Mouse (Mus musculus) liver, embryonic 14.5 days (tissue): ENCODE results near the gene Kctd10. TPM values are rescaled to one million over a fixed set of nuclear protein-coding genes. Genes with fewer than 3 reads are reported as not detected.

Experiments
- ATAC-seq: fragments of 200-750 bp; cut with Nextera tagmentation; 2 replicates; pipeline ENCODE4 v1.8.0; 2017; ENCODE audit warnings: moderate number of reproducible peaks, mild to moderate bottlenecking, moderate library complexity; ENCODE audit not compliant: insufficient read depth
- DNase-seq, 3 experiments: peaks; one replicate each; pipeline ENCODE4 v3.0.0-alpha.2; 2012 to 2013; ENCODE audit warnings: low read depth in 3 of 3, low spot score in 3 of 3
- H3K27ac ChIP-seq: fragments of 300-500 bp; sonication (generic); 2 replicates; pipeline ENCODE4 v1.5.1; 2014; ENCODE audit warnings: moderate library complexity, mild to moderate bottlenecking, control low read depth, inconsistent platforms
- H3K27me3 ChIP-seq: fragments of 300-500 bp; sonication (generic); 2 replicates; pipeline ENCODE4 v1.6.1; 2014; ENCODE audit warnings: mild to moderate bottlenecking, low read length, moderate library complexity; ENCODE audit not compliant: control insufficient read depth, insufficient read depth
- H3K36me3 ChIP-seq: fragments of 300-500 bp; sonication (generic); replicated peaks from 2 replicates; pipeline ENCODE4 v1.6.1; 2014; ENCODE audit warnings: low read depth; ENCODE audit not compliant: control insufficient read depth, insufficient read depth
- H3K4me1 ChIP-seq, 2 experiments: fragments of 200-500 bp in 1 of 2; fragments of 300-500 bp in 1 of 2; sonication (generic) in 1 of 2; replicated peaks; 2 replicates each; pipeline ENCODE4 v1.6.1; 2012 to 2014; ENCODE audit warnings: antibody characterized with exemption in 1 of 2, inconsistent platforms in 1 of 2, low read length in 1 of 2; ENCODE audit not compliant: control insufficient read depth in 2 of 2, insufficient read depth in 2 of 2
- H3K4me2 ChIP-seq: fragments of 300-500 bp; sonication (generic); 2 replicates; pipeline ENCODE4 v1.6.1; 2014; ENCODE audit warnings: low read depth, mild to moderate bottlenecking, control low read depth, moderate library complexity
- H3K4me3 ChIP-seq, 2 experiments: fragments of 200-500 bp in 1 of 2; fragments of 300-500 bp in 1 of 2; sonication (generic) in 1 of 2; 2 replicates each; pipeline ENCODE4 v1.5.1; 2012 to 2014; ENCODE audit warnings: low read depth in 2 of 2, low read length in 2 of 2, mild to moderate bottlenecking in 2 of 2, control low read depth in 1 of 2, inconsistent platforms in 1 of 2, moderate library complexity in 1 of 2; ENCODE audit not compliant: insufficient read depth in 1 of 2
- H3K9ac ChIP-seq: fragments of 300-500 bp; sonication (generic); replicated peaks from 2 replicates; pipeline ENCODE4 v1.6.1; 2014; ENCODE audit warnings: mild to moderate bottlenecking, control low read depth, moderate library complexity
- H3K9me3 ChIP-seq: fragments of 300-500 bp; sonication (generic); 2 replicates; pipeline ENCODE4 v1.6.1; 2016; ENCODE audit warnings: low read length, mixed read lengths; ENCODE audit not compliant: control insufficient read depth
- CTCF ChIP-seq: IDR thresholded peaks from 2 replicates; pipeline ENCODE4 v1.5.1; 2016; ENCODE audit warnings: antibody characterized with exemption, low read depth, control low read depth
- EP300 ChIP-seq: IDR thresholded peaks from 2 replicates; pipeline ENCODE4 v1.6.1; 2016; ENCODE audit warnings: antibody characterized with exemption, low read depth
- WGBS: fragments of 180-500 bp; shearing (Covaris S2); extraction: QIAGEN DNeasy Blood & Tissue Kit; methylation state at CpG from one replicate; pipeline ENCODE4 v1.1.7; 2014; ENCODE audit not compliant: insufficient replicate concordance; 5-methylcytosine and 5-hydroxymethylcytosine counted together
- polyA plus RNA-seq, 2 experiments: library from polyadenylated mRNA; depleted of rRNA in 1 of 2; stranded (reverse) in 1 of 2; unstranded in 1 of 2; fragments of >200 nt; fragmentation: Nextera tagmentation in 1 of 2; extraction: Ambion mirVana in 1 of 2; gene quantifications; 2 replicates each; pipeline versions ENCODE4 v1.2.1 to v1.2.3; 2012 to 2014

The Kctd10 gene
- polyA plus RNA-seq, 2 experiments, result 13.0 to 16.6 TPM

DNA sequence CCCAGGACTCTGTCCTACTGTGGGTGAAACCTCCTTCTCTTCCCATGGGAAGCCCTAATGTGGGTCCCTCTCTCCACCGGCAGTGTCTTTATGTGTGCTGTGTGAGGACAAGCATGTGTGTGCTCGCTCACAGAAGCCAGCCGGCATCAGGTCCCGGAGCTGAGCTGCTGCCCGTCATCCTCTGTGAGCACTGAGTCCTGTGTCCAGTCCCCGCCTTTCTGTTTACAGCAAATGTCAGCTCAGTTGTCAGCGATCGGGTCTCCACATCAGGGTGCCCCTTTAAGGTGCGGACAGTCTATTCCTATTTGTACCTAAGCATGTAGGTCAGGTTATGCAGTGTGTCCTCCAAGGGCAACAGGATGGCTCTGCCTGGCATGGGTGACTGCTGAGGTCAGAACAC, 6.7 kb downstream of the Kctd10 start:
- peaks cover 46 to 54% of the 10 kb centered on the region in 2 experiments for H3K4me1 ChIP-seq
- ATAC-seq, result no peak

DNA sequence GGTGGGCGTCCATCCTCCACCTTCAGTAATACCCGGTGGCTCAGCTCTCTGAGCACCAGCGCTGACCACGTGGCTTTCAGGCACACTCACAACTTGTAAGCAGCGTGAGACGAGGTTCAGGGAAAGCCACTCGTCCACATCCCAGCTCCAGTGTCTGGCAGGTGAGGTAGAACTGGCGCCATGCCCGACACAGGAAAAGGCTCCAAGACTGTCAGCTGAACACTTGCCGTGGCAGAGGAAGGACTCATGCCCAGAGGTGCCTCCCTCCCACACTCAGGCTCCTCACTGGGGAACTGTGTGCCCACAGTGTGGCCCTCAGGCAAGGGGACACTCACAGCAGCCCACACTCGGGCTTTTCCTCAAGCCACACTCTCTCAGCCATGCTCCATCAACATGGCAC, 7.1 kb downstream of the Kctd10 start:
- H3K4me1 ChIP-seq, result peaks cover 42 to 50% of the 10 kb centered on the region in 2 experiments
- no peak overlapping the region for H3K4me3 ChIP-seq
- ATAC-seq, result no peak
- H3K4me2 ChIP-seq, result no peak overlapping the region
- H3K9ac ChIP-seq, result no peak overlapping the region
- TF ChIP-seq EP300, result no peak
- TF ChIP-seq CTCF, result no peak
- no peaks in the 10 kb centered on the region for H3K9me3 ChIP-seq
- no peak overlapping the region for H3K27ac ChIP-seq
- no peak for DNase-seq
- no peaks in the 10 kb centered on the region for H3K27me3 ChIP-seq
- 70% methylated on average over 11 of the region's 11 CpGs for WGBS
- peaks cover 13% of the 10 kb centered on the region for H3K36me3 ChIP-seq

More for the DNA sequence above, 6.7 kb downstream of the Kctd10 start:
- TF ChIP-seq EP300, result no peak
- no peak for TF ChIP-seq CTCF
- Histone ChIP-seq H3K4me3 (no peak overlapping the region), H3K9me3 (no peaks in the 10 kb centered on the region), H3K27ac (no peak overlapping the region), H3K36me3 (peaks cover 13% of the 10 kb centered on the region), H3K9ac (no peak overlapping the region), H3K27me3 (no peaks in the 10 kb centered on the region), H3K4me2 (no peak overlapping the region)
- DNase-seq, result no peak
- 78% methylated on average over 9 of the region's 9 CpGs for WGBS

DNA sequence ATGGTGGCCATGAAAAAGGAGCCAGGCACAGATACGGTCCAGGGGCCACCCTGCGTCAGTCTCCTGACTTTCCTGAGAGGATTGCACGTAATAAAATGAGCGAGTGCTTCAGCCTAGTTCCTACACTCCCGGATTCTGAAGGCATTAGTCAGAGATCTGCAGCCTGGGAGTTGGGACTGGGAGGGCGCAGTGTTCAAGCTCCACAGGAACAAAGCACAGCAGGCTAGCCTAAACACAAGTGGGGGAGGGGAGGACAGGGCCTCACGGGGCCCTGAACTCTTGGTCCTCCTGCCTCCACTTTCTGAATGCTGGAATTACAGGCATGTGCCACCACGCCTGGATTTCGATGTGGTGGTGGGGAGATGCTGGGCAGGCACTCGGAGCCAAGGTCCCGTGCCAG, 7.7 kb downstream of the Kctd10 start:
- H3K9ac ChIP-seq, result no peak overlapping the region; the same call in 1 of the 2 replicates
- DNase-seq, result no peak
- ATAC-seq, result no peak
- no peak overlapping the region; the same call in 1 of the 2 replicates for H3K4me2 ChIP-seq
- H3K27ac ChIP-seq, result no peak overlapping the region
- peaks cover 38 to 44% of the 10 kb centered on the region in 2 experiments for H3K4me1 ChIP-seq
- no peaks in the 10 kb centered on the region for H3K9me3 ChIP-seq
- peaks cover 17% of the 10 kb centered on the region for H3K36me3 ChIP-seq
- TF ChIP-seq EP300, result no peak
- TF ChIP-seq CTCF, result no peak
- H3K4me3 ChIP-seq, result no peak overlapping the region
- no peaks in the 10 kb centered on the region for H3K27me3 ChIP-seq
- WGBS, result 61% methylated on average over 11 of the region's 11 CpGs

DNA sequence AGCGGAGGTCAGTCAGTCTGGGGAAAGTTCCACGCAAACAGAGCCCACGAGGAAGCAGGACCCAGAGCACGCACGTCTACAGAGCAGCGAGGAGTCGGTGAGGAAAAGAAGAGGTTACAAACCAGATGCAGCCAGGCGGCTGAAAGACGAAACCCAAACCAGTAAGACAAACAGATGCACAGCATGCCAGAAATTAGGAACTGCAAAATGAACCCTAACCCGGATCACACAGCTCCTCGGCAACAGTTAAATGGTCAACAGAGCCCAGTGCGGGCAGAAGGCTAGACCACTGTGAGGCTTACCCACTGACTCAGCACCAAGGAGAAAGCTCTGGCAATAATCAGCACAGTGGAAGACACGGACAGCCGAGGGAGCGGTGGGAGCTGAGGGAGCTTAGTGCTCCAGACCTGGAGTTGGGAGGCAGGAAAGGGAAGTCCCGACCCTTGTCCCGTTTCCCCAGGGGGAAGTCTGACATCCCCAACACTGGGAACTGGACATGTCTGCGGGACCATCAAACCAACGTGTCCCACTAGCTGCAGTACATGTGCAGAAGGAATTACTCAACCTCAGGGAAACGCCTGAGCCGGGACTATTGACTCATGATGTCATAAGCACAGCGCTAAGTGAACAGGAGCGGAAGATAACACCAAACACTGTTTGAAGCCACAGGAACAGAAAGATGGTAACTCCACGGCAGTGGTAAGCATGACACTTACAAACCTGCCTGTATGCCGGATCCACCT, 8.4 kb downstream of the Kctd10 start:
- 15% methylated on average over 25 of the region's 25 CpGs for WGBS
- H3K36me3 ChIP-seq, result peaks cover 19% of the 10 kb centered on the region

DNA sequence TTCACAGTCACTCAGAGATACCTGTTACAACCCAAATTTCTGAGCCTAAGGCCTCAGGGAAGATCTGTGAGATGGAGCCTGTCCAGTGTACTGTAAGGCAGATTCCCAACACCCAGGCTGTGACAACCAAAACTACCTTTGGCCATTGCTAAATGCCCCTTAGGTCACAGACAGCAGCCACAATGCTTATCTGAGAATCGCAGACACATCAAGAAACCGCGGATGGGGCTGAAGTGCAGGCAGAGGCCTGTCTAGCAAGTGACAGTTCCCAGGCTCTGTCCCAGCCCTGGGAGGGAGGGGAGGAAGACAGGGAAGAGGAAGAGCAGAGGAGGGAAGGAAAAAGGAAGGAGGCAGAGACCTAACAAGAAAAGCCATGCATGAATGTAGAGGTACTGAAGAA, 9.0 kb downstream of the Kctd10 start:
- ATAC-seq (peak; percentile 74), DNase-seq (no peak)
- Histone ChIP-seq H3K9me3 (no peaks in the 10 kb centered on the region), H3K27me3 (no peaks in the 10 kb centered on the region), H3K4me2 (peak overlapping the region; percentile 53), H3K4me1 (peaks cover 37 to 40% of the 10 kb centered on the region in 2 experiments), H3K36me3 (peaks cover 19% of the 10 kb centered on the region), H3K27ac (peak overlapping the region; percentile 30), H3K9ac (no peak overlapping the region; the same call in 1 of the 2 replicates), H3K4me3 (no peak overlapping the region)
- TF ChIP-seq EP300 (peak; percentile 40; the same call in 1 of the 2 replicates), CTCF (no peak)
- WGBS, result 0% methylated on average over 3 of the region's 3 CpGs

More for the DNA sequence above, 8.4 kb downstream of the Kctd10 start:
- ATAC-seq, result peak; percentile 3; the same call in 1 of the 2 replicates
- Histone ChIP-seq H3K9ac (peak overlapping the region; percentile 37; the same call in 1 of the 2 replicates), H3K27ac (peak overlapping the region; percentile 30), H3K4me3 (no peak overlapping the region), H3K27me3 (no peaks in the 10 kb centered on the region), H3K4me1 (peaks cover 37 to 40% of the 10 kb centered on the region in 2 experiments), H3K4me2 (peak overlapping the region; percentile 53), H3K9me3 (no peaks in the 10 kb centered on the region)
- TF ChIP-seq EP300 (no peak; the same call in 1 of the 2 replicates), CTCF (no peak)
- DNase-seq, result no peak
